Mouse (Mus musculus) forebrain, embryonic 13.5 days (tissue): ENCODE data around the gene Hist1h4a. TPM values are rescaled to one million over a fixed set of nuclear protein-coding genes. Genes with fewer than 3 reads are reported as not detected.
"Not testable (repeated sequence)": the region's sequence is repeated elsewhere in the genome, so short reads cannot be mapped to it uniquely, and the experiment has no call there.

Experiments used
- ATAC-seq: fragments of 200-750 bp; cut with Nextera tagmentation; 2 replicates; pipeline ENCODE4 v1.8.0; 2017
- H3K27ac ChIP-seq: fragments of 300-500 bp; sonication (generic); 2 replicates; pipeline ENCODE4 v1.5.1; 2015; ENCODE audit warnings: inconsistent platforms, mild to moderate bottlenecking, moderate library complexity
- H3K27me3 ChIP-seq: fragments of 300-500 bp; sonication (generic); 2 replicates; pipeline ENCODE4 v1.6.1; 2015; ENCODE audit warnings: mild to moderate bottlenecking, inconsistent platforms
- H3K36me3 ChIP-seq: fragments of 300-500 bp; sonication (generic); 2 replicates; pipeline ENCODE4 v1.6.1; 2015; ENCODE audit warnings: mild to moderate bottlenecking, inconsistent platforms; ENCODE audit not compliant: poor library complexity, severe bottlenecking
- H3K4me1 ChIP-seq: fragments of 300-500 bp; sonication (generic); 2 replicates; pipeline ENCODE4 v1.6.1; 2015; ENCODE audit warnings: inconsistent platforms
- H3K4me2 ChIP-seq: fragments of 300-500 bp; sonication (generic); 2 replicates; pipeline ENCODE4 v1.6.1; 2015; ENCODE audit warnings: inconsistent platforms, mild to moderate bottlenecking, moderate library complexity
- H3K4me3 ChIP-seq: fragments of 300-500 bp; sonication (generic); 2 replicates; pipeline ENCODE4 v1.5.1; 2015; ENCODE audit warnings: mild to moderate bottlenecking, inconsistent platforms
- H3K9ac ChIP-seq: fragments of 300-500 bp; sonication (generic); 2 replicates; pipeline ENCODE4 v1.6.1; 2015; ENCODE audit warnings: mild to moderate bottlenecking, inconsistent platforms
- H3K9me3 ChIP-seq: fragments of 300-500 bp; sonication (generic); replicated peaks from 2 replicates; pipeline ENCODE4 v1.6.1; 2016; ENCODE audit warnings: inconsistent platforms
- WGBS: fragments of 180-500 bp; shearing (Covaris S2); methylation state at CpG from one replicate; pipeline ENCODE4 v1.1.7; 2015; 5-methylcytosine and 5-hydroxymethylcytosine counted together
- polyA plus RNA-seq: library from polyadenylated mRNA; unstranded; fragments of >200 nt; fragmentation: Nextera tagmentation; extraction: Ambion mirVana; gene quantifications from 2 replicates; pipeline ENCODE4 v1.2.1, GENCODE M21; 2015

The Hist1h4a gene
- polyA plus RNA-seq, 1 experiment from 2014 or later, result 1.1 TPM

DNA sequence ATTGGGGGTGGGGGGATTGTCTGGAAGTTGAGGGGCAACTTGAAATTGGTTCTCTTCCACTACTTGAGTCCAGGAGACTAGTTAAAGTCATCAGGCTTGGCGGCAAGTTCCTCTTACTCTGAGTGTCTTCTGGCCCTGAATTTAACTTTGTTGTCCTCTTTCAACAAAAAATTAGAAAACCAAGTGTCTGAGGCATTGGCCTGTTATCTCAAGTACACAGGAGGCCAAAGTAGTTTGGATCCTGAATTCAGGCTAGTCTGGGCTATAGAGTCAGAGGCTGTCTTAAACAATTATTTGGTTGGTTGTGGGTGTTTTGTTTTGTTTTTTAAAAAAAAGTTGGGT, 4.1 kb upstream of the Hist1h4a start:
- ATAC-seq, result no peak
- 61% methylated on average over 1 of the region's 1 CpGs for WGBS
- H3K27ac ChIP-seq, result no peak overlapping the region
- no peaks in the 10 kb centered on the region for H3K9me3 ChIP-seq
- H3K9ac ChIP-seq, result no peak overlapping the region
- H3K4me1 ChIP-seq, result peaks cover 24% of the 10 kb centered on the region
- H3K4me2 ChIP-seq, result no peak overlapping the region
- H3K36me3 ChIP-seq, result no peaks in the 10 kb centered on the region
- H3K27me3 ChIP-seq, result no peaks in the 10 kb centered on the region
- H3K4me3 ChIP-seq, result no peak overlapping the region

GRCm38 (mm10) chr13:23764324-23765171, 3.5 kb upstream of the Hist1h4a start:
- Histone ChIP-seq H3K9ac (peak overlapping the region; percentile 80), H3K9me3 (no peaks in the 10 kb centered on the region), H3K4me2 (peak overlapping the region; percentile 78), H3K36me3 (no peaks in the 10 kb centered on the region), H3K4me3 (peak overlapping the region; percentile 53), H3K27me3 (no peaks in the 10 kb centered on the region), H3K4me1 (peaks cover 30% of the 10 kb centered on the region), H3K27ac (peak overlapping the region; percentile 85)
- WGBS, result 34% methylated on average over 12 of the region's 12 CpGs
- no peak for ATAC-seq

- peak; percentile 74 for ATAC-seq
- peak within 1 kb of the TSS; percentile 85 for H3K27ac ChIP-seq
- no peaks in the 10 kb centered on the region for H3K9me3 ChIP-seq
- WGBS, result 2% methylated on average over 34 of the region's 34 CpGs
- peak within 1 kb of the TSS; percentile 78 for H3K4me2 ChIP-seq
- peak within 1 kb of the TSS; percentile 53 for H3K4me3 ChIP-seq
- H3K4me1 ChIP-seq, result peaks cover 30% of the 10 kb centered on the region
- H3K9ac ChIP-seq, result peak within 1 kb of the TSS; percentile 80
- no peaks in the 10 kb centered on the region for H3K36me3 ChIP-seq
- H3K27me3 ChIP-seq, result no peaks in the 10 kb centered on the region
Observed at GRCm38 (mm10) chr13:23763586-23764323, 2.7 kb upstream of the Hist1h4a start, which contains the start of gene Hist1h1a. Gene Hist1h1a, plus strand, starts transcription at chr13:23763666.

GRCm38 (mm10) chr13:23763242-23763585, 2.2 kb upstream of the Hist1h4a start:
- Histone ChIP-seq H3K4me2 (peak overlapping the region; percentile 78), H3K9me3 (no peaks in the 10 kb centered on the region), H3K27ac (peak overlapping the region; percentile 85), H3K9ac (peak overlapping the region; percentile 80; the same call in 1 of the 2 replicates), H3K27me3 (no peaks in the 10 kb centered on the region), H3K36me3 (no peaks in the 10 kb centered on the region), H3K4me3 (peak overlapping the region; percentile 53), H3K4me1 (peaks cover 30% of the 10 kb centered on the region)
- ATAC-seq, result no peak
- WGBS, result under 1% methylated on average over 10 of the region's 10 CpGs

DNA sequence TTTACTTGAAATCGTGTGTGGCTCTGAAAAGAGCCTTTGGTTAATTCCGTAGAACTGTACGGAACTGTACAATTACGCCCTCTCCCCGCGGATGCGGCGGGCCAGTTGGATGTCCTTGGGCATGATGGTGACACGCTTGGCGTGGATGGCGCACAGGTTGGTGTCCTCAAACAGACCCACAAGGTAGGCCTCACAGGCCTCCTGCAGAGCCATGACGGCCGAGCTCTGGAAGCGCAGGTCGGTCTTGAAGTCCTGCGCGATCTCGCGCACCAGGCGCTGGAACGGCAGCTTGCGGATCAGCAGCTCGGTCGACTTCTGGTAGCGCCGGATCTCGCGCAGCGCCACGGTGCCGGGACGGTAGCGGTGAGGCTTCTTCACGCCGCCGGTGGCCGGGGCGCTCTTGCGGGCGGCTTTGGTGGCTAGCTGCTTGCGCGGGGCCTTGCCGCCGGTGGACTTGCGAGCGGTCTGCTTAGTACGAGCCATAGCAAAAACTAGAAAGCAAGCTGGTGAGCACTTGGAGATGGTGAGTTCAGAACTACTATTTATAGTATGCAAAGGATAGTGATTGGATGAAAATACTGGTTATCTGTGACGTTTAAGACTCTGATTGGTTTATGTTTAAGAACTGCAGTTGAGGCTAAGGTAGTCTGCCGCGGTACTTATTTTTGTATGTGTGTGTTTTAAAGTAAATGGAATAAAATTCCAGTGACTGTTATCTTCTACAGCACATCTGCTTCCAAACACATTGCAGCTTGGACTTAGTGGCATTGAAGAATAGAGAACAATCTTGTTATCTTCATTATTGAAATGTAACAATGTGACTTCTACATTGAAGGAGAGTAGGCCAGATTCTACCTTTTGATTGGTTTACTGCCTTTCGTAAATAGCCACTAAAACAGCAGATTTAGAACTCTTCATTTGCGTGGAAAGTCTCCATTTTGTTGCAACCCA, 1.1 kb upstream of the Hist1h4a start, which contains the start of gene Hist1h3a:
Gene Hist1h3a, minus strand, starts transcription at position 516 of the 951 bp plus-strand sequence.
- H3K4me3 ChIP-seq, result peak within 1 kb of the TSS; percentile 53
- H3K27me3 ChIP-seq, H3K36me3 ChIP-seq, H3K9me3 ChIP-seq: not testable (repeated sequence)
- peak; percentile 79 for ATAC-seq
- under 1% methylated on average over 30 of the region's 52 CpGs for WGBS
- peak within 1 kb of the TSS; percentile 85 for H3K27ac ChIP-seq
- peak within 1 kb of the TSS; percentile 66 for H3K9ac ChIP-seq
- H3K4me1 ChIP-seq, result peaks cover 38% of the 10 kb centered on the region
- peak within 1 kb of the TSS; percentile 78 for H3K4me2 ChIP-seq

DNA sequence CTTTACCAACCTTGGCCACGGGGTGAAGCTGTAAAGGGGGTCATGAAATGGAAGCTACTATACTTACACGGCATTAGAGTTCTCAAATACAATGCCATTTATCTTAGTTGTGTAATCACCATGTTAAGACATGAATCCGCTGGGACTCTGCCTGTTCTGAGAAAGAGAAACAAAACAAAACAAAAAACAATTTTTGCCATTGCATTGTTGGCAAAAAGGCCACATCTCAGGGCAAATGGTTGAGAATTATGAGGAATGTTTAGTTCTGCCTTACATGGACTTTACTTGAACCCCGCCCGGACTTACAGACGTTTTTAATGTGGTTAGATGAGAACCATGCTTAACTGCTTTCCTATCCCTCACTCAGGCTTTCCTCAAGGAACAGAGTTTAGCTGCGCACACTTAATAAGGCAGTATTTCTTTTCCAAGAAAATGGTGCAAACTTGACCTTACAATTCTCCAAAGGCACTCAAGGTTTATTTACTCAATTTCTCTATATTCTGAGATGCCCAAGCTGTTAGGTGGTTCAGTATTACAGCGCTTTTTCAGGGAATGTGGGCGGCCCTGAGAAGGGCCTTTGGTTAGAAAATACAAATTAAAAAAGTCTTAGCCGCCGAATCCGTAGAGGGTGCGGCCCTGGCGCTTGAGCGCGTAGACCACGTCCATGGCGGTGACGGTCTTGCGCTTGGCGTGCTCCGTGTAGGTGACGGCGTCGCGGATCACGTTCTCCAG, 624 bp downstream of the Hist1h4a start:
- no peak; the same call in 1 of the 2 replicates for ATAC-seq
- Histone ChIP-seq H3K36me3 (no peaks in the 10 kb centered on the region), H3K9me3 (no peaks in the 10 kb centered on the region), H3K27me3 (no peaks in the 10 kb centered on the region), H3K27ac (peak overlapping the region; percentile 85), H3K4me2 (peak overlapping the region; percentile 78), H3K4me3 (peak overlapping the region; percentile 53), H3K4me1 (peaks cover 41% of the 10 kb centered on the region), H3K9ac (peak overlapping the region; percentile 74)
- 1% methylated on average over 24 of the region's 27 CpGs for WGBS

- peaks cover 41% of the 10 kb centered on the region for H3K4me1 ChIP-seq
- no peaks in the 10 kb centered on the region for H3K27me3 ChIP-seq
- no peaks in the 10 kb centered on the region for H3K9me3 ChIP-seq
- peak overlapping the region; percentile 85 for H3K27ac ChIP-seq
- no peaks in the 10 kb centered on the region for H3K36me3 ChIP-seq
- H3K4me3 ChIP-seq, result peak overlapping the region; percentile 53
- WGBS, result 74% methylated on average over 1 of the region's 1 CpGs
- peak overlapping the region; percentile 78 for H3K4me2 ChIP-seq
- peak overlapping the region; percentile 74 for H3K9ac ChIP-seq
- no peak for ATAC-seq
Observed at GRCm38 (mm10) chr13:23759916-23760239, 1.2 kb downstream of the Hist1h4a start.

DNA sequence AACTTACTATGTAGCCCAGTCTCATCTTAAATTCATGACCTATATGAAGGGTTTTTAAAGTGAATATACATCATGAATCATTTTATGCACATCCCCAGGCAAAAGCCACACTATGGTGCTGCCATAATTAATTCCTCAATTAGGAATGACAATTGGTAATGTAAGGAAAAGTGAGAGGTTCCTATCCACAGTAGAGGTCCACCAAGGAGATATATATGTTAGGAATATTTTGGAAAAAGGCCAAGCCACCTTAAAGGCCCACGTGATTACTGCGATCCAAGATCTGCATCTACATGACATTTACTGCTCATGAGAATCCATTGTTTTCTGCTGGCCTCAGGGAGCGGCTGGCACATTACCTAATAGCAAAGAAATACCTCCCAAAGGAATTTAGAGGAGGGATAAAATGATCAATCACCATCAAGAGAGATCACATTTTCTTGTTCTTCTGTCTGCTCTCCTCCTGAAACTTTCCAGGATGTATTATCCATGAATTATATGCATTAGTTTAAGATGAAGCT, 1.7 kb downstream of the Hist1h4a start:
- Histone ChIP-seq H3K4me3 (no peak overlapping the region), H3K9me3 (no peaks in the 10 kb centered on the region), H3K9ac (no peak overlapping the region), H3K27me3 (no peaks in the 10 kb centered on the region), H3K36me3 (no peaks in the 10 kb centered on the region), H3K27ac (0 out of 2 replicates have a peak overlapping the region, but pooled peaks have one; percentile 19), H3K4me2 (no peak overlapping the region), H3K4me1 (peaks cover 39% of the 10 kb centered on the region)
- WGBS, result 71% methylated on average over 3 of the region's 3 CpGs
- no peak for ATAC-seq

GRCm38 (mm10) chr13:23757921-23758320, 3.1 kb downstream of the Hist1h4a start:
- H3K9ac ChIP-seq, result no peak overlapping the region

GRCm38 (mm10) chr13:23757211-23757773, 3.7 kb downstream of the Hist1h4a start:
- Histone ChIP-seq H3K36me3 (no peaks in the 10 kb centered on the region), H3K4me3 (peak overlapping the region; percentile 41), H3K4me1 (peaks cover 31% of the 10 kb centered on the region), H3K9me3 (no peaks in the 10 kb centered on the region), H3K4me2 (peak overlapping the region; percentile 69), H3K27ac (peak overlapping the region; percentile 89), H3K9ac (peak overlapping the region; percentile 71), H3K27me3 (no peaks in the 10 kb centered on the region)
- no peak; the same call in 1 of the 2 replicates for ATAC-seq
- WGBS, result 1% methylated on average over 15 of the region's 23 CpGs

More at GRCm38 (mm10) chr13:23757921-23758320, 3.1 kb downstream of the Hist1h4a start:
- Histone ChIP-seq H3K4me2 (peak overlapping the region; percentile 6; the same call in 1 of the 2 replicates), H3K4me3 (no peak overlapping the region), H3K4me1 (peaks cover 30% of the 10 kb centered on the region), H3K27ac (peak overlapping the region; percentile 48; the same call in 1 of the 2 replicates), H3K27me3 (no peaks in the 10 kb centered on the region), H3K9me3 (no peaks in the 10 kb centered on the region), H3K36me3 (no peaks in the 10 kb centered on the region)
- no peak for ATAC-seq
- 50% methylated on average over 3 of the region's 3 CpGs for WGBS
